Mouse (Mus musculus): ENCODE measurements at regions not wholly inside any gene's neighbourhood (a gene's known extent, or its start where the extent isn't known, plus 50 kb on each side); places are given as distances from the start of the nearest gene placed in this dataset.

DNA sequence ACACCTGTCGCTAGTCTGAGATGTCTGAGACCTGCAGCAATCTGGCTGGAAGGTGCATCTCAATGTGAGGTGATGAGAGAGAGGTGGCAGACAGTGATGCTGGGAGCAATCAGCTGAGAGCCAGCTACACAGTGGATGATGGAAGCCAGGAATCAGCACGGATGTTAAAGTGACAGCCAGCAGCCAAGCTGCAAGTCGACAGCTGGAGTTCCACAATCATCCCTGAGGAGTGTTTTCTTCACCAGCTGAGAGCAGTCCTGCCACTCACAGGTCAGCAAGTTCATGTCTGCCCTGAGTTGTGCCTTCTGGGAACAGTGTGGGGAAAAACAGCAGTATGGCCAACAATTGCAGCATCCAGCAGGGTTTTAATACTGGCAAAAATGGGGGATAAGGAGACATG is 422.3 kb downstream of the Glrx3 start:
- H3K27me3 ChIP-seq (ENCODE audit: control insufficient read depth, insufficient read depth, low read length) = no peaks in the 10 kb centered on the region
- no peaks in the 10 kb centered on the region for H3K4me1 ChIP-seq (ENCODE audit: control insufficient read depth, insufficient read depth, low read length)
- H3K4me2 ChIP-seq (replicated peaks; ENCODE audit: low read depth, low read length) = no peak overlapping the region
- no peak overlapping the region for H3K27ac ChIP-seq (ENCODE audit: low read length)
- no peak for ATAC-seq (ENCODE audit: insufficient number of reproducible peaks, insufficient read depth, low FRiP score, low read depth)
- H3K9me3 ChIP-seq (ENCODE audit: control insufficient read depth, low read depth, low read length) = no peaks in the 10 kb centered on the region
- 43% methylated on average over 3 of the region's 3 CpGs for WGBS
- H3K4me3 ChIP-seq (ENCODE audit: low read depth, low read length) = no peak overlapping the region
- no peaks in the 10 kb centered on the region for H3K36me3 ChIP-seq (ENCODE audit: control insufficient read depth, insufficient read depth, low read length)
- H3K9ac ChIP-seq (replicated peaks; ENCODE audit: low read depth, low read length) = no peak overlapping the region

DNA sequence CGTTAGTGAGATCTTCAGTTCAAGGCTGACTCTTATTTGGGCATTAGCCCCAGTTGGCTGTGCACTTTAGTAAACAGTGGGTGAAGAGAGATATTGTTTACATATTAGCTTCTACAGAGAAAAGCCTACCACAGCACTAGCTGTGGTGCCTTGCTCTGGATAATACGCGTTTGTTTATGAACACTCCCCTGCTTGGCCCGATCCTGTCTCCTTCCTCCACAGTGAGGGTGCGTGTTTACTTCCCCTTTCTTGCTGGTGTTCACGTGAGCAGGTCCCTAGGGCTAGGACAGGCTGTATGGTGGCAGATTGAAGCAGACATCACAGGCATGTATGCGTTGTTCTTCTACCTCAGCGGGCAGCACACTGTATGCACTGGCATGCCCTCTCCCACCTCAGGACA is 423.1 kb downstream of the Glrx3 start:
- Histone ChIP-seq H3K4me3 (ENCODE audit: low read depth, low read length) (no peak overlapping the region), H3K9ac (replicated peaks; ENCODE audit: low read depth, low read length) (no peak overlapping the region), H3K9me3 (ENCODE audit: control insufficient read depth, low read depth, low read length) (no peaks in the 10 kb centered on the region), H3K27me3 (ENCODE audit: control insufficient read depth, insufficient read depth, low read length) (no peaks in the 10 kb centered on the region), H3K4me2 (replicated peaks; ENCODE audit: low read depth, low read length) (no peak overlapping the region), H3K36me3 (ENCODE audit: control insufficient read depth, insufficient read depth, low read length) (no peaks in the 10 kb centered on the region), H3K27ac (ENCODE audit: low read length) (no peak overlapping the region), H3K4me1 (ENCODE audit: control insufficient read depth, insufficient read depth, low read length) (no peaks in the 10 kb centered on the region)
- ATAC-seq (ENCODE audit: insufficient number of reproducible peaks, insufficient read depth, low FRiP score, low read depth) = no peak
- 34% methylated on average over 8 of the region's 8 CpGs for WGBS

DNA sequence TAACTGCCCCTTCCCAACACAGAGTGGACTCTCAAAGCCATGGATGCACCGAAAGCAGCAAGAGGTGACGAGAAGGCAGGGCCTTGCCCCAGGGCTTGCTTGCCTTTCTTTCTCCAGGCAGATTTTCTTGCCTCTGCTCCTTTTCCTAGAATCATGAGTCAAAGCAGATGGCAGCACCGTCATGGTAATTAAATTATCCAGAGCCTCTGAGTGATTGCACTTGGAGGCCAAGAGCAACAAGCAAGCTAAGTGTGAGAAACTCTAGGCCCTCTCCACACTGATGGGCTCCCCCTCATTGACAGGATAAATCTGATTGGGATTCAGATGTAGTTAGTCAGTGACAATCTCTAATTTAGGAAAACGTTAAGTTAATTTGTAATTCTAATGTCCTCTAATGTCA is 427.5 kb downstream of the Glrx3 start:
- Histone ChIP-seq H3K4me3 (ENCODE audit: low read depth, low read length) (no peak overlapping the region), H3K9ac (replicated peaks; ENCODE audit: low read depth, low read length) (no peak overlapping the region), H3K27me3 (ENCODE audit: control insufficient read depth, insufficient read depth, low read length) (no peaks in the 10 kb centered on the region), H3K4me1 (ENCODE audit: control insufficient read depth, insufficient read depth, low read length) (no peaks in the 10 kb centered on the region), H3K9me3 (ENCODE audit: control insufficient read depth, low read depth, low read length) (no peaks in the 10 kb centered on the region), H3K27ac (ENCODE audit: low read length) (no peak overlapping the region), H3K36me3 (ENCODE audit: control insufficient read depth, insufficient read depth, low read length) (no peaks in the 10 kb centered on the region), H3K4me2 (replicated peaks; ENCODE audit: low read depth, low read length) (no peak overlapping the region)
- no peak for ATAC-seq (ENCODE audit: insufficient number of reproducible peaks, insufficient read depth, low FRiP score, low read depth)
- WGBS = 48% methylated on average over 4 of the region's 4 CpGs

DNA sequence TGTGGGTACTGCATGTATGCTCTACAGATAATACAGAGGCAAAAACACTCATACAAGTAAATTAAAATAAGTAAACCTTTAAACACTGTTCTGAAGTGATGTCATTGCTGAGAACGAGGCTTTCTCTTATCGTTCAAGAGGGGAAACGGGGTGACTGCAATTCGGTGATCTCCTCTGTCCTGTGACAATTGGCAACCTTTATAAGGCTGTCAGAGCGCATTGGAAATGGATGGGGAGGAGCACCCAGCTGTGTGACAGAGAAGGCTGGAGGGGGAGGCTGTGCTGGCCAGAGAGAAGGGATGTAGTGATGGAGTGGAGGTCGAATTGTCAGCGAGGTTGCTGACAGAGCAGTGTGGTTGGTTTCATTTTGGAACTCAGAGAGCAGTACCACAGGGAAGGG is 428.0 kb downstream of the Glrx3 start:
- Histone ChIP-seq H3K4me2 (replicated peaks; ENCODE audit: low read depth, low read length) (no peak overlapping the region), H3K27me3 (ENCODE audit: control insufficient read depth, insufficient read depth, low read length) (no peaks in the 10 kb centered on the region), H3K36me3 (ENCODE audit: control insufficient read depth, insufficient read depth, low read length) (no peaks in the 10 kb centered on the region), H3K27ac (ENCODE audit: low read length) (no peak overlapping the region), H3K9ac (replicated peaks; ENCODE audit: low read depth, low read length) (no peak overlapping the region), H3K9me3 (ENCODE audit: control insufficient read depth, low read depth, low read length) (no peaks in the 10 kb centered on the region), H3K4me1 (ENCODE audit: control insufficient read depth, insufficient read depth, low read length) (no peaks in the 10 kb centered on the region), H3K4me3 (ENCODE audit: low read depth, low read length) (no peak overlapping the region)
- 59% methylated on average over 7 of the region's 7 CpGs for WGBS
- no peak for ATAC-seq (ENCODE audit: insufficient number of reproducible peaks, insufficient read depth, low FRiP score, low read depth)

DNA sequence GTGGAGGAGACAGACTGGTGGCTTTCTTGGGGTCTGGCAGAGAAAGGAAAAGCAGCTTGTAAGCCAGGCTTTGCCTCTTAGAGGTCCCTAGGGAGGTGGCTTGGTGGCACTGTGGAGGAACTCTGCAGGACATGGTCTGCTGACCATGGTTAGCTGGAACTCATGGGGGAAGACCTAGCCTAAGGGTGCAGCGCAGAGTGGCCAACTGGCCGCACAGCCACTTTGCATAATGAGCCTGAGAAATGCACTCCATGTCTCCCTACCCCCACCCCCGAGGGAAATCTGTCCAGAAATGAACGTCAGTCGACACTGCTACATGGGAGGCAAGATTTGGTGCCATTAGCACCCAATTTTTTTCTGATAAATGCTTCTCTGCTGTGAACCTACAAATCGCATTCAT is 429.5 kb downstream of the Glrx3 start:
- Histone ChIP-seq H3K9ac (replicated peaks; ENCODE audit: low read depth, low read length) (no peak overlapping the region), H3K4me1 (ENCODE audit: control insufficient read depth, insufficient read depth, low read length) (no peaks in the 10 kb centered on the region), H3K36me3 (ENCODE audit: control insufficient read depth, insufficient read depth, low read length) (no peaks in the 10 kb centered on the region), H3K27ac (ENCODE audit: low read length) (no peak overlapping the region), H3K27me3 (ENCODE audit: control insufficient read depth, insufficient read depth, low read length) (no peaks in the 10 kb centered on the region), H3K9me3 (ENCODE audit: control insufficient read depth, low read depth, low read length) (no peaks in the 10 kb centered on the region), H3K4me2 (replicated peaks; ENCODE audit: low read depth, low read length) (no peak overlapping the region), H3K4me3 (ENCODE audit: low read depth, low read length) (no peak overlapping the region)
- WGBS = 81% methylated on average over 6 of the region's 6 CpGs
- no peak for ATAC-seq (ENCODE audit: insufficient number of reproducible peaks, insufficient read depth, low FRiP score, low read depth)

DNA sequence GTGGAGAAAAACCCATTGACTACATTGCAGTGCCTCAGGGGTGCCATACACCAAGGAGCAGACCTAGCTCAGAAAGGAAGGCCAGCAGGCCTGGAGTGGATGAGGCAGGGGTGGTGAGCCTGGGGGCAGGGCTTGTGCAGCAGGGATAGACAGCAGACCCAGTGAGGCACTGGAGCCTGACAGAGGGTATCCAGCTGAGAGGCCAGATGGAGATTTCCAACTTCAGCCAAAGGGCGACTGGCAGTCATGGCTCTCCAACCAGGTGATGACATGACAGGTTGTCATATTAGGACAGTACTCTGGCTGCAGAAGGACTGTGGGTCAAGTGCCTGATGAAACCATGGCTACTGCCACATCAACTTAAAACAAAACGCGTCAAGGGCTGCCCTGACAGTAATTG is 431.1 kb downstream of the Glrx3 start:
- H3K9me3 ChIP-seq (ENCODE audit: control insufficient read depth, low read depth, low read length) = no peaks in the 10 kb centered on the region
- no peak for ATAC-seq (ENCODE audit: insufficient number of reproducible peaks, insufficient read depth, low FRiP score, low read depth)
- H3K27me3 ChIP-seq (ENCODE audit: control insufficient read depth, insufficient read depth, low read length) = no peaks in the 10 kb centered on the region
- WGBS = 83% methylated on average over 3 of the region's 3 CpGs
- H3K4me2 ChIP-seq (replicated peaks; ENCODE audit: low read depth, low read length) = no peak overlapping the region
- no peaks in the 10 kb centered on the region for H3K4me1 ChIP-seq (ENCODE audit: control insufficient read depth, insufficient read depth, low read length)
- H3K36me3 ChIP-seq (ENCODE audit: control insufficient read depth, insufficient read depth, low read length) = no peaks in the 10 kb centered on the region
- no peak overlapping the region for H3K9ac ChIP-seq (replicated peaks; ENCODE audit: low read depth, low read length)
- no peak overlapping the region for H3K27ac ChIP-seq (ENCODE audit: low read length)
- no peak overlapping the region for H3K4me3 ChIP-seq (ENCODE audit: low read depth, low read length)

DNA sequence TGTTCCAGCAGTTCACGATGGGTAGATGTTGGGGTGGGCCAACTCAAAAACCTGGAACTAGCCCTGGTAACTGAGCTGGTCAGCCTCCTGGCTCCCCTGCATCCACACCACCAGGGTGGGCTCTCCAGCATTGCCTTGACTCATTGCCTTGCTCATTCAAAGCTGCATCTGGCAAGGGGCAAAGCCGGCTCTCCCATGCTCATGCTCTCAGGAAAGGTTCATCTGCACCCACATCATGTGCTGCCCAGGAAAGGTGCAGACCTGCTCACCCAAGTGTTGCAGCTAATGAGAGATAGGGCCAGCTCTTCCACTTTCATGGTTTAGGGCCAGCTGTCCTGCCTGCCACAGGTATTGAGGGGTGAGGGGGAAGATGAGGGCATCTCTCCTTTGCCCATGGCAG is 437.9 kb downstream of the Glrx3 start:
- H3K27ac ChIP-seq (ENCODE audit: low read length) = no peak overlapping the region
- no peaks in the 10 kb centered on the region for H3K36me3 ChIP-seq (ENCODE audit: control insufficient read depth, insufficient read depth, low read length)
- H3K4me1 ChIP-seq (ENCODE audit: control insufficient read depth, insufficient read depth, low read length) = no peaks in the 10 kb centered on the region
- H3K27me3 ChIP-seq (ENCODE audit: control insufficient read depth, insufficient read depth, low read length) = no peaks in the 10 kb centered on the region
- H3K9me3 ChIP-seq (ENCODE audit: control insufficient read depth, low read depth, low read length) = no peaks in the 10 kb centered on the region
- no peak for ATAC-seq (ENCODE audit: insufficient number of reproducible peaks, insufficient read depth, low FRiP score, low read depth)
- H3K4me3 ChIP-seq (ENCODE audit: low read depth, low read length) = no peak overlapping the region
- WGBS = 82% methylated on average over 2 of the region's 2 CpGs
- no peak overlapping the region for H3K9ac ChIP-seq (replicated peaks; ENCODE audit: low read depth, low read length)
- H3K4me2 ChIP-seq (replicated peaks; ENCODE audit: low read depth, low read length) = no peak overlapping the region

DNA sequence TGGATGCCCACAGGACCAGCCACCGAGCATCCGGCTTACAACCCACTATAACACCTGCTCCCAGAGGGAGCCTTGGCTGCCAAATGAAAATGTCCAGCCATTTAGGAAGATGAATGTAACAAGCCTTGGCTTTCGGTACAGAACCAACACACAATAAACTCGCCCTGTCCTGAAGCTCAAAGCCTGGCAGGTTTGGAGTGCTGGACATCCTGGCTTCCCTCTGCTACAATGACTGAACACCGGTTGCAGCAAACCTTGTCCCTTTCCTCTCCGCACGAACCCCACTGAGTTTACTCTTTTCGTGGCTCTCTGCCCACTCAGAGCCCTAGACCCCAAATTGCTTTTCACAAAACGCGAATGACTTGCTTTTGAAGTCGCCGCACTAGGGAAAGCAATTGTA is 441.9 kb downstream of the Glrx3 start:
- H3K4me2 ChIP-seq (replicated peaks; ENCODE audit: low read depth, low read length) = no peak overlapping the region
- no peak for ATAC-seq (ENCODE audit: insufficient number of reproducible peaks, insufficient read depth, low FRiP score, low read depth)
- no peaks in the 10 kb centered on the region for H3K36me3 ChIP-seq (ENCODE audit: control insufficient read depth, insufficient read depth, low read length)
- H3K9me3 ChIP-seq (ENCODE audit: control insufficient read depth, low read depth, low read length) = no peaks in the 10 kb centered on the region
- H3K4me3 ChIP-seq (ENCODE audit: low read depth, low read length) = no peak overlapping the region
- H3K27ac ChIP-seq (ENCODE audit: low read length) = no peak overlapping the region
- no peaks in the 10 kb centered on the region for H3K27me3 ChIP-seq (ENCODE audit: control insufficient read depth, insufficient read depth, low read length)
- 83% methylated on average over 12 of the region's 12 CpGs for WGBS
- H3K4me1 ChIP-seq (ENCODE audit: control insufficient read depth, insufficient read depth, low read length) = no peaks in the 10 kb centered on the region
- no peak overlapping the region for H3K9ac ChIP-seq (replicated peaks; ENCODE audit: low read depth, low read length)

DNA sequence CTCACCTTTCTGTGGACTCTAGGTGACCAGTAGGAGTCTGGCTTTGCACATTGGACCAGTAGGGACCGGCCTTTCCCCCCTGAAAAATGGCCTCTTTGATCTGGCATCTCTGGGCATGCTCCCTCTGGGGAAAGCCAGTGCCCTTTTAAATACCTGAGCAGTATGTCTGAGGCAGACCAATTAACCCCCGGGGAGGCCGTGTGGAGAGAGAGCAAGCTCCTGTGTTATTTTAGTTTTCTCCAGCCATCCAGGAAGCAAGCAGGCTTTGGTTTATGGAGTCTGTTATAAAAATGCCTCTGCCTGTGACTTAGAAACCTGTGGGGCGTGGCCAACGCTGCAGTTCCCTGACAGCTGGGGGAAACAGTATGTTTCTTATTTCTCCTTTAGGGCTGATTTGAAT is 445.5 kb downstream of the Glrx3 start:
- no peaks in the 10 kb centered on the region for H3K9me3 ChIP-seq (ENCODE audit: control insufficient read depth, low read depth, low read length)
- H3K27ac ChIP-seq (ENCODE audit: low read length) = no peak overlapping the region
- ATAC-seq (ENCODE audit: insufficient number of reproducible peaks, insufficient read depth, low FRiP score, low read depth) = no peak
- 27% methylated on average over 5 of the region's 5 CpGs for WGBS
- H3K9ac ChIP-seq (replicated peaks; ENCODE audit: low read depth, low read length) = no peak overlapping the region
- no peaks in the 10 kb centered on the region for H3K36me3 ChIP-seq (ENCODE audit: control insufficient read depth, insufficient read depth, low read length)
- 0 out of 2 replicates have a peak, but pooled peaks cover 2% of the 10 kb centered on the region for H3K27me3 ChIP-seq (ENCODE audit: control insufficient read depth, insufficient read depth, low read length)
- H3K4me2 ChIP-seq (replicated peaks; ENCODE audit: low read depth, low read length) = no peak overlapping the region
- no peaks in the 10 kb centered on the region for H3K4me1 ChIP-seq (ENCODE audit: control insufficient read depth, insufficient read depth, low read length)
- no peak overlapping the region for H3K4me3 ChIP-seq (ENCODE audit: low read depth, low read length)
